Mouse (Mus musculus) layer of hippocampus, postnatal 25 days (tissue): Measurements from ENCODE around the gene Vwa3b. TPM values are rescaled to one million over a fixed set of nuclear protein-coding genes. Genes with fewer than 3 reads are reported as not detected.
"Not testable (repeated sequence)": the region's sequence is repeated elsewhere in the genome, so short reads cannot be mapped to it uniquely, and the experiment has no call there.

Source experiments
- DNase-seq, 2 experiments: peaks; one replicate each; pipeline ENCODE4 v3.0.0; 2022; ENCODE audit warnings: mixed read lengths in 2 of 2, low spot score in 1 of 2; ENCODE audit errors: extremely low spot score in 1 of 2
- total RNA-seq, 2 experiments: library from RNA; stranded (reverse); gene quantifications; 2 replicates each; pipeline ENCODE4 v1.2.3; 2021

Vwa3b gene
- total RNA-seq, 2 experiments from 2014 or later: 19.6 to 21.1 TPM

DNA sequence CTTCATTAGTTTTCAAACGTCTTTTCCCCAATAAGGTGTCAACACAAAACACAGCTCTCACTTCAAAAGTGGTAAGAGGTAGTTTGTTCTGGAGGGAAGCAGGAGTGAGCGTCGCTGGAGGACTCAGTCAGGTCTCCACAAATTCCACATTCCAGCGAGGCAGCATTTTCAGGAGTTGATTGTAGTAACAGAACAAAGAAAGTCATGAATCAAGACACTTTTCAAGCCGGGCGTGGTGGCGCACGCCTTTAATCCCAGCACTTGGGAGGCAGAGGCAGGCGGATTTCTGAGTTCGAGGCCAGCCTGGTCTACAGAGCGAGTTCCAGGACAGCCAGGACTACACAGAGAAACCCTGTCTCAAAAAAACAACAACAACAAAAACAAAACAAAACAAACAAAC is 19.9 kb upstream of the Vwa3b start:
- not testable (repeated sequence) for DNase-seq

DNA sequence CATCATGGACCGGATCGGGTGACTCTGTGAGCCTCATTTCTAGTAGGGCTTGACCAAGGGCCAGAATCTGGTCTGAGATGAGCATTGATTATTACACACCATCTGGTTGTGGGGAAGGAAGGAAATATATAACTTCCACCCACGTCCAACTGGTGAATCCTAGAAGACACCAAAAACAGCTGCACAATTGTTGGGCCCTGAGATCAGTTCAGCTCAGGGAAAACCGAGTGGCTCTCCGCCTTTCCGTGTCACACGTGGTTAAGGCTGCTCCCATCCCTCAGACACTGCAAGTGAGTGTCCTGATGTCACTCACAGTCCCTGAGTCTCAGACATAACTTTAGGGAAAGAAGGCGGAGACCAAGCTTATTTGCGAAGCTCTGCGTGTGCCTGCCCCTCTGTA is 16.5 kb upstream of the Vwa3b start:
- DNase-seq: no peak

DNA sequence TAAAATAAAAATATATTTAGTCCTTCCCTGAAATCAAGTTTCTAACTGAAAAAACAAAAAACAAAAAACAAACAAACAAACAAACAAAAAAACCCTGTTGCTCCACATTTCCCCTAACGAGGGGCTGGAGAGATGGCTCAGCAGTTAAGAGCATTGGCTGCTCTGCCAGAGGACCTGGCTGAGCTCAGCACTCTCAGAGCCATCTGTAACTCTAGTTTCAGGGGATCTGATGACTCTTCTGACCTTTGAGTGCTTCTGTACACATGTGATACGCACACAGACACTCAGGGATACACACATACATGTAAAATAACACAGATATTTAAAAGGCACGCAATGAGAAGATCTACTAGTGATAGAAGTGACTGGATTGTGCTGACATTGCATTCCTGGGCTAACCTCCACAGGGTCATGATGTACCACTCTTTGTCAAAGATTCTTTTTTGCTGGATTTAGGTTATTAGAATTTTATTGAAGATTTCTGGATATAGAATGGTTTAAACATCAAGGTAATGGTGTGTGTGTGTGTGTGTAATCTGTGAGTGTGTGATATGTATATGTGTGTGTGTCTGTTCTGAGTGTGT is 14.7 kb upstream of the Vwa3b start:
- DNase-seq: no peak

- DNase-seq: no peak
Measured at GRCm38 (mm10) chr1:37013006-37013405, 13.4 kb upstream of the Vwa3b start.

- DNase-seq: no peak
Measured at GRCm38 (mm10) chr1:37013687-37014086, 12.7 kb upstream of the Vwa3b start.

GRCm38 (mm10) chr1:37019017-37019416 is 7.4 kb upstream of the Vwa3b start:
- no peak for DNase-seq

- DNase-seq: no peak
Measured at GRCm38 (mm10) chr1:37022704-37023103, 3.7 kb upstream of the Vwa3b start.

- no peak for DNase-seq
Measured at GRCm38 (mm10) chr1:37024736-37025135, 1.7 kb upstream of the Vwa3b start.

DNA sequence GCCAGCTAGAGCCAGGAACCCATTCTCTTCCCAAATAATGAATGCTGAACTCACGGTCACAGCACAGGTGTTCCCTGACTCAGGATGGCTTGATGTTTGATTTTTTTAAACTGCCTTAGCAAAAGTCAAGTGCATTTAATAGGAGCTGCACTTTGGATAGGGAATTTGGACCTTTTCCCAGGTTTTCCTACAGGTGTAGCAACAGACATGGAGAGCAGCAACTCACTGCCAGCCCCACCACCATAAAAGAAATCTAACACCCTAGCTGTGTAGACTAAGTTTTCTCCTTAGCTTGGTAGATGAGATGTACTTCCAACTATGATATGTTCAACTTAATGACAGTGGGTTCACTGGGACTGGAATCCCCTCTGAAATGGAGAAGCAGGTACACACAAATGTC is 1.0 kb upstream of the Vwa3b start:
- DNase-seq: no peak

DNA sequence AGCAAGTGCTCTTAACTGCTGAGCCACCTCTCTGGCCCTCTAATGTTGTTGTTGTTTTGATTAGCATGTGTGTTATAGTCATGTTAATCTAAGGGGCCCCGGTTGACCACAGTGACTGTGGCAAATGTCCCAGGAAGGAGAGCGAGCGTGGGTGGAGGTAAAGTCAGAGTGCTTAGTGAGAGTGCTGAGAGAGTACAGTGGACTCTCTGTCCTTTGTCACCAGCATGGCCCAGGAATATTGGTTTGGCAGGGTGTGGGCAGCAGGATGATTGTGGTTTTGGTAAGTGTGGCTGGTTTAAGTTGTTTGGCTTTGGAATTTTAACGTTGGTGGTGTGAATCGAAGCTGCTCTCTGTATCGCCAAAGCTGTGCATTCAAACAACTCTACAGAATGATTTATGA is 470 bp downstream of the Vwa3b start:
- DNase-seq: no peak

- DNase-seq: peak in 1 of 2 experiments; percentile 9
Measured at GRCm38 (mm10) chr1:37028439-37029153, 2.2 kb downstream of the Vwa3b start.

- DNase-seq: peak; percentile 49 to 63
Measured at GRCm38 (mm10) chr1:37029154-37029907, 2.9 kb downstream of the Vwa3b start.

GRCm38 (mm10) chr1:37029942-37030341 is 3.5 kb downstream of the Vwa3b start:
- DNase-seq: no peak

DNA sequence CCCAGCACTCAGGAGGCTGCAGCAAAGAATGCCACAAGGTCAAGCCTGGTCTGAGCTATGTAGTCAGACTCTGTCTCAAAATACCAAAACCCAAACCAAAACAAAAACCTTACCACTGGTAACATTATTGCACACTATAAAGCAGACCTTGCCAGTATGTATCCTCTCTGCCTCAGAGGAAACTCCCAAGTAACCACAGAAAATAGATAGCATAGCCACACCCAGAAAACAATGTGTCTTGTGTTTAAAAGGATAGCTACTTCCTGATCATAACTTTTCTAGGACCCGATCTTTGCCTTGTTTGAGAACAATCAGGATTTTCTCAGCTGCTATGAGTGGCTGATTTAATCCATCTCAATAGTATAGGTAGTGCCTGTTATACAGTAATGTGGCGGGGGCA is 4.3 kb downstream of the Vwa3b start:
- DNase-seq: no peak

DNA sequence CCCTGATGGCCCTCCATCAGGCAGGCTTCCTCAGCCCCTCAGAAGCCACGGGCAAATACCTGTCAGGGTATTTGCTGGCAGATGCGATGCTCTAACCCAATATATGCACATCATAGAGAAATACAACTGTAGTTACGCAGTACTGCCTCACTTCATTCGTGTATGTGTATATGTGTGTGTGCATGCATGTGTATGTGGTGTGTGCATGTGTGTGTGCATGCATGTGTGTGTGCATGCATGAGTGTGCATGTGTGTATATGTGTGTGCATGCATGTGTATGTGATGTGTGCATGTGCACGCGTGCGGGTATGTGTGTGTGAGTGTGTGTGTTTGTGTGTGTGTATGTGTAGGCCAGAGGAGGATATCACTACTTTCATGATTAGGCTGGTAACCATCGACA is 9.5 kb downstream of the Vwa3b start:
- DNase-seq: no peak

DNA sequence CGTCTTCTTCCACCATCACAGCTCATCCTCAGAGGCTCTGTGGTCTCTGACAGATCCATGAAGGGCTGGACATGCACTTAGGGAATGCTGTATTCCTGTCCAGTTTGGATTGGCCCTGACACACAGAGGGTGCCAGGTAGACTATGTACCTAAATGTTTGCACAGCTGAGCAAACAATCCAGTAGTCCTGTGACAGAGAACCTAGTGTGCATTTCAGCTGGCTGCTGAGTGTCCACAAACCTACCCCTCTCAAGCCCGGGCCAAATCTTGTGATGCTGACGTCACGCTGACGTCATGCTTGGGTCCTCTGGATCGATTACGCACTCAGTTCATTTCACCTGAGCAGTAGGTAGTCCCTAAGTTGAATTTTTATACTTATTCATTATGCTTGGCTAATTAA is 14.7 kb downstream of the Vwa3b start:
- DNase-seq: no peak

GRCm38 (mm10) chr1:37041856-37042255 is 15.5 kb downstream of the Vwa3b start:
- DNase-seq: no peak

DNA sequence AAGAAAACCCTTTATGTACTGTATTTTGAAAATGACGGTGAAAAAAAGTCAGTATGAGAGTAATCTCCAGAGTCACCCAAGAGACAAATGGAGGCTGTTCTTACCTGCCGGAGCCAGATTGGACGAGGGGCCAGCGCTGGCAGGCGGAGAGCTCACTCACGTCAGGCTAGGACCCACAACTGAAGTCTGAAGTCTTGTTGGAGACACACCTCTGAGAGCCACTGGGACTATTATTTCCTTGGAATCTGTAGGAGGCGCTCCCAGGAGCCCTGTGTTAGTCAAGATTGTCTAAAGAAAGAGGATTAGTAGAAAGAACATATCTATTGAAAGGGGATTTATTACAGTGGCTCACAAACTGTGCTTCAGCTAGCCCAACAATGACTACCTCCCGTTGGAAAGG is 16.4 kb downstream of the Vwa3b start:
- no peak for DNase-seq

DNA sequence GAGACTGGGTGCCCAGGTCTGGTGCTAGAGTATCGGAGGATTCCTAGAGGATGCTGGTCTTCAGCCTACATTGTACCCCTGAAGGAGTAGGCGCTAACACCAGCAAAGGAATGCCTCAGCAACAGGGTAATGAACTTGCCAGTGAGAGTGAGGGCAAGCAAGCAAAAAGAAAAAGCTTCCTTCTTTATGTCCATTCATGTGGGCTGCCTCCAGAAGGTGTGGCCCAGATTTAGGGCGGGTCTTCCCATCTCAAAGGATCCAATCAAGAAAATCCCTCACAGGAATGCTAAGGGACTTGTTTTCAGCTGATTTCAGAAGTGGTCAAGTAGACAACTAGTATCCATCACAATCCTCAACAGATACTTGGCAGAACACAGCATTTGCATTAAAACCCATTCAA is 16.8 kb downstream of the Vwa3b start:
- DNase-seq: no peak

DNA sequence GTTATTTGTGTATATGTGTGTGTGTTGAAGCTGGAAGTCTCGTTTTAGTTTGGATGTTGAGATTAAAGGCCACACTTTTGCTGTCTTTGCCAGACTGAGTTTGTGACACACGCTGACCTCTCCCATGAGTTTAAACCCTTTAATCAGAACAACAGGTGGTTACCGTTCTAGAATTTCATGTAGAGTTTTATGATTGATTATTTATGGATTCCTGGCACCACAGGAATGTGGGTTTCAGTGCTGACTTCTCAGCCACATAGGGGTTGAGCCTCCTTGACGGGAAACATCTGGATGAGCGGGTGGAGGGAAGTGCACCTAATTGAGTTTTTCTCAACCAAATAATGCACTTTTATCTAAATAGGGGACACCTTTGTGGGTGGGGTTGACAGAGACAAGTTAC is 19.1 kb downstream of the Vwa3b start:
- DNase-seq: no peak

DNA sequence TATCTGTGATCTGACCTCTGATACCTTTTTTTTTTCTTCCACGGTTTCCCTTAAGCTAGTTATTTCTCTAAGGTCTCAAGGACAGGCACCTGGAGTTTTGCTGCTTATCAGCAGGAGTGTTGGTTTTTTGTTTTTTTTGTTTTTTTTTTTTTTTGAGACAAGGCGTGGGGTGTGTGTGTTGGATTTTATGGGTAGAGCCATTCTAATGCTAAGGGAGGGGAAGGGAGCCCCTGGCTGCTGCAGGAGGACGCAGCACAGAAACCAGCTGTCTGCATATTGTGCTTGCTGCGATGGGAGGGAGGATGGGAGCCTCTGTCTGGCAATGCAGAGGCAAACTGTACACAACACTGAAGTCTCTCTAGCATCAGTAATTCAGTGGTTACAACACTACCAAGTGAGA is 22.8 kb downstream of the Vwa3b start:
- DNase-seq: no peak

GRCm38 (mm10) chr1:37053691-37054090 is 27.3 kb downstream of the Vwa3b start:
- DNase-seq: no peak
